Mouse (Mus musculus): ENCODE measurements around the gene Arl4c. TPM values are rescaled to one million over a fixed set of nuclear protein-coding genes. Genes with fewer than 3 reads are reported as not detected.

The Arl4c gene
- polyA plus RNA-seq, 1 experiment from 2014 or later = 12.7 TPM

DNA sequence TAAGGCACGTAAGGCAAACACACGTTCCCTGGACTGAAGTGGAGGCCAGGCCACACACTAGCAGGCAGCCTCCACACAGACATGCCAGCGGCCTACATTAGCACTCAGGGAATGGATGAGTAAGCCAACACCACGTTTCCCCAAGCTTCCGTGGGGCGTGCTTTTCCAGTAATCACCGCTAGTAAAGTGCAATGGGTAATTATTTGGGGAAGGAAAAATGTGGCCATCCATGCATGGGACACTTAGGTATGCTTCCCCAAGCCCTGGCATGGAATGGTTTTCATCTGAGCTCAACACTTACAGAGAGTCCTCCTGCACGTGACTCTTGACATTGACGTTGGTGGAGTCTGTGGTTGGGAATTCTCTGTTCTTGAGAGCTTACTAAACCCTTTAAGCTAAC, 50.4 kb downstream of the Arl4c start:
- Histone ChIP-seq H3K9ac (no peak overlapping the region), H3K4me2 (no peak overlapping the region), H3K4me1 (ENCODE audit: insufficient read depth) (no peaks in the 10 kb centered on the region), H3K27ac (ENCODE audit: low read depth) (no peak overlapping the region), H3K4me3 (ENCODE audit: low read depth, low read length) (no peak overlapping the region), H3K36me3 (ENCODE audit: insufficient read depth) (no peaks in the 10 kb centered on the region), H3K27me3 (ENCODE audit: insufficient read depth, low read length) (no peaks in the 10 kb centered on the region), H3K9me3 (ENCODE audit: low read depth, low read length) (no peaks in the 10 kb centered on the region)
- DNase-seq = no peak
- no peak for ATAC-seq (ENCODE audit: insufficient read depth)
- TF ChIP-seq CTCF (IDR thresholded peaks at IDR 0.05; ENCODE audit: low read depth) = no peak
- WGBS = 66% methylated on average over 9 of the region's 9 CpGs

GRCm38 (mm10) chr1:88648742-88649141, 53.3 kb downstream of the Arl4c start:
- no peak for DNase-seq
- TF ChIP-seq CTCF (IDR thresholded peaks at IDR 0.05; ENCODE audit: low read depth) = no peak
- WGBS = 82% methylated on average over 4 of the region's 4 CpGs

DNA sequence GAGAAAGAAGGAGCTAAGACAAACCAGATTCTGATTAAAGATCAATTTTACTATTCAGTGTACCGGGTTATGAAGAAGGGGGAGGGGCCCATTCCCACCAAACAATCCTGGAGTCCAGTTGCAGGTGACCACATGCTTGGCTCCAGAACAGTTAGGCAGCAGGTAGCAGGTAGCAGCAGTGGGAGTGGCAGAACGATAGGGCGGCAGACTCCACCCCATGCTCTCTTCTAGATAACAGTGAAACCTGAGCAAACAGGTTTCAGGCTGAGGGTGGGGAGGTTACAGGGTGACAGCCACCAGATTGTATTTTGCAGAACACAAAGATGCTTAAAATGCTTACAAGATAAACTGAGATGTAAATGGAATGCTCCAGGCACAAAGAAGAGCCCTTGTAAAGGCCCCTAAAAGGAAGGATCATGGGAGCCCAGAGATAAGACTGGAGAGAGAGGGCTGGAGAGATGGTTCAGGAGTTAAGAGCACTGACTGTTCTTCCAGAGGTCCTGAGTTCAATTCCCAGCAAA, 56.4 kb downstream of the Arl4c start:
- H3K4me3 ChIP-seq (ENCODE audit: low read depth, low read length) = no peak overlapping the region
- H3K9me3 ChIP-seq (ENCODE audit: low read depth, low read length) = no peaks in the 10 kb centered on the region
- H3K4me2 ChIP-seq = no peak overlapping the region
- no peak overlapping the region for H3K9ac ChIP-seq
- ATAC-seq (ENCODE audit: insufficient read depth) = no peak
- no peak overlapping the region for H3K27ac ChIP-seq (ENCODE audit: low read depth)
- H3K36me3 ChIP-seq (ENCODE audit: insufficient read depth) = no peaks in the 10 kb centered on the region
- H3K4me1 ChIP-seq (ENCODE audit: insufficient read depth) = no peaks in the 10 kb centered on the region
- no peak for DNase-seq
- 43% methylated on average over 3 of the region's 3 CpGs for WGBS
- no peak for TF ChIP-seq CTCF (IDR thresholded peaks at IDR 0.05; ENCODE audit: low read depth)
- no peaks in the 10 kb centered on the region for H3K27me3 ChIP-seq (ENCODE audit: insufficient read depth, low read length)

More at GRCm38 (mm10) chr1:88648742-88649141, 53.3 kb downstream of the Arl4c start:
- ATAC-seq (ENCODE audit: insufficient read depth) = no peak
- Histone ChIP-seq H3K27ac (ENCODE audit: low read depth) (no peak overlapping the region), H3K27me3 (ENCODE audit: insufficient read depth, low read length) (no peaks in the 10 kb centered on the region), H3K4me1 (ENCODE audit: insufficient read depth) (no peaks in the 10 kb centered on the region), H3K9ac (no peak overlapping the region), H3K9me3 (ENCODE audit: low read depth, low read length) (no peaks in the 10 kb centered on the region), H3K36me3 (ENCODE audit: insufficient read depth) (no peaks in the 10 kb centered on the region), H3K4me3 (ENCODE audit: low read depth, low read length) (no peak overlapping the region), H3K4me2 (no peak overlapping the region)

DNA sequence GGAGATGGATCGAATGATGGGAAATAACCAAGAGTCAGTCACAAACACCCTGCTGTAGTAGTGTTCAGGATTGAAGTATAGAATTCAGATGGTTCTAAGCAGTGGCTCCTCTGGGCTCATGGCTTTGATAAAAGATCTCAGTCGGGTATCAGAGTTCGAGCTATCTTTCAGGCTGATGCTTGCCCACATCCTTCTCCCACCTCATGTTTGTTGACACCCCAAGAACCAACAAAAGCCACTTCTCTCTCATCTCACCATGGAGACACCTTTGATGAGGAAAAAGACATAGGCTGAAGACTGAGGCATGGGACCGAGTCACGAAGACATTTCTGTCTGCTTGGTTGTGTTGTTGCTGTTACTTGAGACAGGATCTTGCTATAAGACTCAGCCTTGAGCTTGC, 57.6 kb downstream of the Arl4c start:
- WGBS = 76% methylated on average over 5 of the region's 5 CpGs
- Histone ChIP-seq H3K4me1 (ENCODE audit: insufficient read depth) (peaks cover 5% of the 10 kb centered on the region; the same call in 1 of the 2 replicates), H3K36me3 (ENCODE audit: insufficient read depth) (no peaks in the 10 kb centered on the region), H3K9ac (no peak overlapping the region), H3K4me3 (ENCODE audit: low read depth, low read length) (no peak overlapping the region), H3K27ac (ENCODE audit: low read depth) (no peak overlapping the region), H3K4me2 (no peak overlapping the region), H3K27me3 (ENCODE audit: insufficient read depth, low read length) (no peaks in the 10 kb centered on the region), H3K9me3 (ENCODE audit: low read depth, low read length) (no peaks in the 10 kb centered on the region)
- DNase-seq = no peak
- ATAC-seq (ENCODE audit: insufficient read depth) = no peak
- no peak for TF ChIP-seq CTCF (IDR thresholded peaks at IDR 0.05; ENCODE audit: low read depth)

- H3K9ac ChIP-seq = no peak overlapping the region
- no peak for DNase-seq
- H3K4me1 ChIP-seq (ENCODE audit: insufficient read depth) = peaks cover 5% of the 10 kb centered on the region; the same call in 1 of the 2 replicates
- no peaks in the 10 kb centered on the region for H3K27me3 ChIP-seq (ENCODE audit: insufficient read depth, low read length)
- 42% methylated on average over 5 of the region's 5 CpGs for WGBS
- TF ChIP-seq CTCF (IDR thresholded peaks at IDR 0.05; ENCODE audit: low read depth) = no peak
- no peak for ATAC-seq (ENCODE audit: insufficient read depth)
- no peaks in the 10 kb centered on the region for H3K36me3 ChIP-seq (ENCODE audit: insufficient read depth)
- H3K4me3 ChIP-seq (ENCODE audit: low read depth, low read length) = no peak overlapping the region
- no peak overlapping the region for H3K27ac ChIP-seq (ENCODE audit: low read depth)
- no peak overlapping the region for H3K4me2 ChIP-seq
- no peaks in the 10 kb centered on the region for H3K9me3 ChIP-seq (ENCODE audit: low read depth, low read length)
These were observed 58.7 kb downstream of the Arl4c start for GRCm38 (mm10) chr1:88643181-88643823.

DNA sequence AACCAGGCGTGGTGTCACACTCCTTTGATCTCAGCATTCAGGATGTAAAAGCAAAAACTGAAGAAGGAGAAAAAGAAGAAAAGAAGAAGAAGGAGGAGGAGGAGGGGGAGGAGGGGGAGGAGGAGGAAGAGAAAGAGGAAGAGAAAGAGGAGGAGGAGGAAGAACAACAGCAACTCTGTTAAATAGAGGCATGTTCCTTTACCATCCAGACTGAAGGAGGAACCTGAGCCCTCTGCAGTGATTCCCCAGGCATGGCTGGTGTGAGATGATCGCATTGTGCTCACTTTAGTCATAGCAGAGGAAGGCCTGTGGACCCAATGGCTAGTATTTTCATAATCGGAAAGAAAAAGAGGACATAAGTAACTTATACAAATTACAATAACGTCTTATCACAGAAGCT, 59.3 kb downstream of the Arl4c start:
- Histone ChIP-seq H3K9ac (no peak overlapping the region), H3K27ac (ENCODE audit: low read depth) (no peak overlapping the region), H3K27me3 (ENCODE audit: insufficient read depth, low read length) (no peaks in the 10 kb centered on the region), H3K4me1 (ENCODE audit: insufficient read depth) (peaks cover 5% of the 10 kb centered on the region; the same call in 1 of the 2 replicates), H3K9me3 (ENCODE audit: low read depth, low read length) (no peaks in the 10 kb centered on the region), H3K4me3 (ENCODE audit: low read depth, low read length) (no peak overlapping the region), H3K4me2 (no peak overlapping the region), H3K36me3 (ENCODE audit: insufficient read depth) (no peaks in the 10 kb centered on the region)
- DNase-seq = no peak
- no peak for TF ChIP-seq CTCF (IDR thresholded peaks at IDR 0.05; ENCODE audit: low read depth)
- 68% methylated on average over 4 of the region's 4 CpGs for WGBS
- ATAC-seq (ENCODE audit: insufficient read depth) = no peak

DNA sequence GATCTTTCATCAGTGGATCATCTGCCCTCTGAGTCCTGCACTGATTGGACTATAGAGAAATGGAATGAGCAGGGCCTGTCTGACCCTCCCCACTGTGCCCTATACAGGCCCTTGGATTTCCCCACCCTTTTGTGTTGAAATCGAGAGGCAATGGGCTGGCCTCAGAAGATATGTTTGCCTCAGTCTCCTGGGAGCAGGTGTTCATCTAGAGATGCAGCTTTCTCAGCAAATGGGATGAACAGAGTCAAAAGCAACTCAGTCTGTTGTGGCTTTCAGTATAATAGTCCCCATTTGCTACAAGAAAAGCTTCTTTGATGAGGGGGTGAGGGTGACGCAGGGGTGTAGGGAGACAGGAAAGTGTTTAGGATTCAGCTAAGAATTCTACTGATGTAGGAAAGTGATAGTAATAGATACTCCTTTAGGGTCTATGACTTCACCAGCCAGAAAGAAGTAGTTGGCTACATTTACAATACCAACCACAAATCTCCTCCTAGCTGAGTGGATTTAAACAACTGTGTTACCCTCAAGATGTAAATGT, 60.3 kb downstream of the Arl4c start:
- no peaks in the 10 kb centered on the region for H3K9me3 ChIP-seq (ENCODE audit: low read depth, low read length)
- no peak overlapping the region for H3K27ac ChIP-seq (ENCODE audit: low read depth)
- DNase-seq (no peak), ATAC-seq (ENCODE audit: insufficient read depth) (no peak)
- no peaks in the 10 kb centered on the region for H3K27me3 ChIP-seq (ENCODE audit: insufficient read depth, low read length)
- no peaks in the 10 kb centered on the region for H3K36me3 ChIP-seq (ENCODE audit: insufficient read depth)
- peaks cover 5% of the 10 kb centered on the region; the same call in 1 of the 2 replicates for H3K4me1 ChIP-seq (ENCODE audit: insufficient read depth)
- no peak overlapping the region for H3K4me2 ChIP-seq
- no peak overlapping the region for H3K4me3 ChIP-seq (ENCODE audit: low read depth, low read length)
- TF ChIP-seq CTCF (IDR thresholded peaks at IDR 0.05; ENCODE audit: low read depth) = no peak
- H3K9ac ChIP-seq = no peak overlapping the region
- WGBS = 77% methylated on average over 2 of the region's 2 CpGs

Measured in lung, embryonic 14.5 days (tissue).